Mouse (Mus musculus) ES-Bruce4 (cell line): ENCODE data around the gene Trim67.

ENCODE experiments used
- CTCF ChIP-seq: IDR thresholded peaks from one replicate; pipeline ENCODE4 v1.8.1; 2011; ENCODE audit warnings: low read depth, low read length
- POLR2A ChIP-seq: IDR thresholded peaks from one replicate; pipeline ENCODE4 v1.8.1; 2011; ENCODE audit warnings: low read length; ENCODE audit not compliant: insufficient read depth

- no peak for TF ChIP-seq POLR2A
- TF ChIP-seq CTCF, result no peak
Measured at GRCm38 (mm10) chr8:124809419-124809818, 16.5 kb downstream of the Trim67 start.
